Mouse (Mus musculus): Measurements from ENCODE around the gene Ugt1a7c.

GRCm38 (mm10) chr1:88230981-88231802 lies 136.3 kb downstream of the Ugt1a7c start:
- TF ChIP-seq POLR2A (IDR thresholded peaks at IDR 0.05; ENCODE audit: extremely low read depth, insufficient read depth, low read length) (no peak), CTCF (IDR thresholded peaks at IDR 0.05; ENCODE audit: extremely low read depth, insufficient read depth, low read length) (no peak)
